Mouse (Mus musculus): Measurements from ENCODE around the gene Rab5if. TPM values are rescaled to one million over a fixed set of nuclear protein-coding genes. Genes with fewer than 3 reads are reported as not detected.
"Not testable (repeated sequence)": the region's sequence is repeated elsewhere in the genome, so short reads cannot be mapped to it uniquely, and the experiment has no call there.

Rab5if gene
- polyA plus RNA-seq (2014; fragmentation: Nextera tagmentation; extraction: Ambion mirVana) = 194 and 210 TPM in 2 replicates

DNA sequence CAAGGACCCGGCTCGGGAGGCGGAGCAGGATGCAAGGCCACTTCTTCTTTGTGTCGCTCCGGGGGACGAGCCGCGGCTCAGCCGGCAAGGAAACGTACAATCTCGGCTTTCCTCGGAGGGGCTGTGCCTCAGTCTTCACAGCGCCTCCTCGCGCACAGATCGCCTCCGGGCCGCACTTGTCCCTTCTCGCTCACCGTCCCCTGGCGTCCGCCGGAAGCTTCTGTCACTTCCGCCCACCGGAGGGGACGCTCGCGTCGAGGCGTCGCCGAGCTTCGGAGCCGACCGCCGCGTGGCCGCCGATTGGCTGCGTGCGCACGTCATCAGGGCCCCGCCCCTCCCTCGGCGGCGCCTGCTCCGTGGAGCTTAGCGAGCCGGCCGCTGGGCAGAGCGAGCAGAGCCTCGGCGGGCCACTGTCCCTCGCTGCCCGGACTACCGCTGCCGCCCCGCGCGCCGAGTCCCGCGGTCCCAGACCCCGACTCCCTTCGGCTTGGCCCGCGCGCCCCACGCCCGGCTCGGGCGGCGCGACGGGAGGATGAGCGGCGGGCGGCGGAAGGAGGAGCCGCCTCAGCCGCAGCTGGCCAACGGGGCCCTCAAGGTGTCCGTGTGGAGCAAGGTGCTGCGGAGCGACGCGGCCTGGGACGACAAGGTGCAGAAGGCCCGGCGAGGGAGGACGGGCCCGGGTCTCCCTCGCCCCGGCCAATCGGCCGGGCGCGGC, at the start of gene Rab5if:
Rab5if (plus strand) TSS at position 357 of the 715 bp plus-strand sequence.
- ATAC-seq (ENCODE audit: insufficient read depth) (peak; percentile 96), DNase-seq (peak; percentile 99)
- peaks cover 41% of the 10 kb centered on the region for H3K36me3 ChIP-seq (ENCODE audit: insufficient read depth)
- peak within 1 kb of the TSS; percentile 84 for H3K4me2 ChIP-seq
- peak within 1 kb of the TSS; percentile 96 for H3K9ac ChIP-seq
- H3K4me1 ChIP-seq (ENCODE audit: insufficient read depth) = peaks cover 6% of the 10 kb centered on the region; the same call in 1 of the 2 replicates
- TF ChIP-seq CTCF (IDR thresholded peaks at IDR 0.05; ENCODE audit: low read depth) = peak; percentile 77
- no peaks in the 10 kb centered on the region for H3K27me3 ChIP-seq (ENCODE audit: insufficient read depth, low read length)
- H3K4me3 ChIP-seq (ENCODE audit: low read depth, low read length) = peak within 1 kb of the TSS; percentile 100
- H3K27ac ChIP-seq (ENCODE audit: low read depth) = peak within 1 kb of the TSS; percentile 97
- H3K9me3 ChIP-seq (ENCODE audit: low read depth, low read length) = no peaks in the 10 kb centered on the region
- WGBS = under 1% methylated on average over 94 of the region's 98 CpGs

DNA sequence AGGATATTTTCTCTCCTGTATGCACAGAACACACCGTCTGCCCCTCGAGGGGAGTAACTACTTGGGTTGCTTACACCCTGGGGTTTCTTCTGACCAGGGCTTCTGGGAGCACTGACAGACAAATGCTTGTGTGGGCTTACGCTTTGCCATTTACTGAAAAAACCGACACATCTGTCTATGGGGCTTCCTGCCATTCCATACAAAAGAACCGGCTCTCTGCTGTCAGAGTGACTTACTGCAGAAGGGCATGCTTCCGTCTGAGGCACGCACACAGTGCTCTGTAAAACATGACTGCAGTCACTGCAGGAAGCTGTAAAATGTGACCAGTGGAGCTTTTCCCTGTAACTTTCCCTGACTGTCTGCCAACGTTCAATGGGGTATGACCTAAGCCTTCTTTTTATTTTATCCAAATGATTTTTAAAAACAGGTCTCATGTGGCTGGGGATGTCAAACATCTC, 48.6 kb upstream of the Rab5if start:
- DNase-seq (peak; percentile 69), ATAC-seq (ENCODE audit: insufficient read depth) (no peak)
- Histone ChIP-seq H3K27ac (ENCODE audit: low read depth) (peak overlapping the region; percentile 89), H3K4me3 (ENCODE audit: low read depth, low read length) (no peak overlapping the region), H3K9me3 (ENCODE audit: low read depth, low read length) (no peaks in the 10 kb centered on the region), H3K4me2 (peak overlapping the region; percentile 7; the same call in 1 of the 2 replicates), H3K9ac (no peak overlapping the region), H3K36me3 (ENCODE audit: insufficient read depth) (no peaks in the 10 kb centered on the region), H3K4me1 (ENCODE audit: insufficient read depth) (peaks cover 11% of the 10 kb centered on the region), H3K27me3 (ENCODE audit: insufficient read depth, low read length) (no peaks in the 10 kb centered on the region)
- 7% methylated on average over 8 of the region's 8 CpGs for WGBS
- TF ChIP-seq CTCF (IDR thresholded peaks at IDR 0.05; ENCODE audit: low read depth) = no peak

DNA sequence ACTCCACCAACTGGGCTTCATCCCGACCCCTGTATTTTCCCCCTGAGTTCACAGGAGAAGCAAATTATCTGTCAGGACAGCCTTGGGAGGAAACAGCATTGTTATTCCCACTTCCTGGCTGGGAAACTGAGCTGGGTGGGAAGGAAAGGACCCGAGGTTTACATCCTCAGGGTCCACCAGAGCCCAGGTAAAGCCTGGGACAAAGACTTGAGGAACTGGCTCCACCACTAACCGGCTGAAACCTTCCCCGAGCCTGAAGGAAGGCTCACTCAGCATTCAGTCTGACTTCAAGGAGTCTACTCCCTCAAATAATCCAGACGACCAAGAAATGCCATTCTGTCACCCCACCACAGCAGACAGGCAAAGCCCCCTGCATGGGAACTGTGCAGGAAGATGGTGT, 48.0 kb upstream of the Rab5if start:
- peak overlapping the region; percentile 7; the same call in 1 of the 2 replicates for H3K4me2 ChIP-seq
- H3K9me3 ChIP-seq (ENCODE audit: low read depth, low read length) = no peaks in the 10 kb centered on the region
- ATAC-seq (ENCODE audit: insufficient read depth) (no peak), DNase-seq (peak; percentile 39)
- H3K4me3 ChIP-seq (ENCODE audit: low read depth, low read length) = no peak overlapping the region
- no peaks in the 10 kb centered on the region for H3K27me3 ChIP-seq (ENCODE audit: insufficient read depth, low read length)
- no peak for TF ChIP-seq CTCF (IDR thresholded peaks at IDR 0.05; ENCODE audit: low read depth)
- WGBS = 16% methylated on average over 5 of the region's 5 CpGs
- peak overlapping the region; percentile 89 for H3K27ac ChIP-seq (ENCODE audit: low read depth)
- no peak overlapping the region for H3K9ac ChIP-seq
- no peaks in the 10 kb centered on the region for H3K36me3 ChIP-seq (ENCODE audit: insufficient read depth)
- H3K4me1 ChIP-seq (ENCODE audit: insufficient read depth) = peaks cover 11% of the 10 kb centered on the region

DNA sequence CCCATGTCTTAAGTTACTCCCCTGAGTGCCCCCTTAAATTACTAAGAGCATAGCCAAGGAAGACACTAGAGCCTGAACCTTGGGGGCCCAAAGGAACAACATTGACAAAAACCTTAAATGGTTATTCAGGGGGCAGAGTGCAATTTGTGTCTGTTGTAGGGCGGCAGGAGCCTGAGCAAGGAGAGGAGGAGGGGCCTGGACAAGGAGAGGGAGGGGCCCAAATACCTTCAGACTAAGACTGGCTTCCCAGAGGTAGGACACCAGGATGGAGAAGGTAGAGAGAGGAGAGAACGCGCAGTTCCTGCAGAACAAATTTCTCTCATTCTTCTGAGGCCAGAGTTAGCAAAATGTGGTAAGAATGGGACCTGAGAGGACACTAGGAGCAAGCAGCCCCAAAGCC, 47.5 kb upstream of the Rab5if start:
- no peak overlapping the region for H3K9ac ChIP-seq
- DNase-seq = peak; percentile 20
- ATAC-seq (ENCODE audit: insufficient read depth) = 0 out of 2 replicates have a peak, but pooled peaks have one; percentile 53
- H3K4me1 ChIP-seq (ENCODE audit: insufficient read depth) = peaks cover 11% of the 10 kb centered on the region
- 47% methylated on average over 3 of the region's 3 CpGs for WGBS
- H3K27me3 ChIP-seq (ENCODE audit: insufficient read depth, low read length) = no peaks in the 10 kb centered on the region
- H3K27ac ChIP-seq (ENCODE audit: low read depth) = peak overlapping the region; percentile 89
- no peaks in the 10 kb centered on the region for H3K9me3 ChIP-seq (ENCODE audit: low read depth, low read length)
- no peak for TF ChIP-seq CTCF (IDR thresholded peaks at IDR 0.05; ENCODE audit: low read depth)
- H3K4me3 ChIP-seq (ENCODE audit: low read depth, low read length) = no peak overlapping the region
- no peaks in the 10 kb centered on the region for H3K36me3 ChIP-seq (ENCODE audit: insufficient read depth)
- H3K4me2 ChIP-seq = peak overlapping the region; percentile 32

DNA sequence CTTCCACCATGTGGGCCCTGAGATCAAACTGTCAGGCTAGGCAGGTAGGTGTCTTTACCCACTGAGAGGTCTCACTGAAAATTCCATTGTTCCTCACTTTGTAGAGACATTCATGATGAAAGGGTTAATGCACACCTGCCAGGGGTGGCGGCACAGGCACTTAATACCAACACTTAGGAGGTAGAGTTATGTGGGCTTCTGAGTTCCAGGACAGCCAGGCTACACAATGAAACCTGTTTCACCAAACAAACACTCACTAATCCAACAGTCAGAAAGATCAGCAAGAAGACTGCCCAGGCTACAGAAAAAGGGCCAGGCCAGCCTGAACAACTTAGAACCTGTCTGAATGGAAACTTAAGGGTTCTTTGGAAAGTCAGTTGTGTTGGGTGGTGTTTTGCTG, 46.8 kb upstream of the Rab5if start:
- DNase-seq = peak; percentile 38
- ATAC-seq (ENCODE audit: insufficient read depth) = 0 out of 2 replicates have a peak, but pooled peaks have one; percentile 53
- Histone ChIP-seq H3K4me3 (ENCODE audit: low read depth, low read length) (no peak overlapping the region), H3K4me2 (peak overlapping the region; percentile 32; the same call in 1 of the 2 replicates), H3K27ac (ENCODE audit: low read depth) (peak overlapping the region; percentile 89), H3K9me3 (ENCODE audit: low read depth, low read length) (no peaks in the 10 kb centered on the region), H3K4me1 (ENCODE audit: insufficient read depth) (peaks cover 11% of the 10 kb centered on the region), H3K9ac (no peak overlapping the region; the same call in 1 of the 2 replicates), H3K27me3 (ENCODE audit: insufficient read depth, low read length) (no peaks in the 10 kb centered on the region), H3K36me3 (ENCODE audit: insufficient read depth) (no peaks in the 10 kb centered on the region)
- WGBS = 42% methylated on average over 1 of the region's 1 CpGs
- no peak for TF ChIP-seq CTCF (IDR thresholded peaks at IDR 0.05; ENCODE audit: low read depth)

DNA sequence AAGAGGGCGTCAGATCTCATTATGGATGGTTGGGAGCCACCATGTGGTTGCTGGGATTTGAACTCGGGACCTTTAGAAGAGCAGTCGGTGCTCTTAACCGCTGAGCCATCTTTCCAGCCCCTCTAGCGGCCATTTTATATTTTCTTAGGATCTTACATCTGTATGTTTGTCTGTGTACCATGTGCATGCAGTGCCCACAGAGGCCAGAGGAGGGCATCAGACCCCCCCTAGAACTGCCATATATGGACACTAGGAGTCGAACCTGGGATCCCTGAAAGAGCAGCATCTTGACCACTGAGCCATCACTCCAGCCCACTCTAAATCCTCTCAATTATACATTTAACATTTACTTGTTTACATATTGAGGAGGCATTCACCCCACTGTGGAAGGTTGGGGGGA, 37.8 kb upstream of the Rab5if start:
- not testable (repeated sequence) for H3K9ac ChIP-seq; H3K9me3 ChIP-seq (ENCODE audit: low read depth, low read length); H3K27ac ChIP-seq (ENCODE audit: low read depth); H3K27me3 ChIP-seq (ENCODE audit: insufficient read depth, low read length); H3K4me2 ChIP-seq; H3K4me3 ChIP-seq (ENCODE audit: low read depth, low read length); H3K4me1 ChIP-seq (ENCODE audit: insufficient read depth); DNase-seq; ATAC-seq (ENCODE audit: insufficient read depth)
- 87% methylated on average over 6 of the region's 6 CpGs for WGBS
- H3K36me3 ChIP-seq (ENCODE audit: insufficient read depth) = 0 out of 2 replicates have a peak, but pooled peaks cover 10% of the 10 kb centered on the region
- peak; percentile 7; the same call in 1 of the 2 replicates for TF ChIP-seq CTCF (IDR thresholded peaks at IDR 0.05; ENCODE audit: low read depth)

DNA sequence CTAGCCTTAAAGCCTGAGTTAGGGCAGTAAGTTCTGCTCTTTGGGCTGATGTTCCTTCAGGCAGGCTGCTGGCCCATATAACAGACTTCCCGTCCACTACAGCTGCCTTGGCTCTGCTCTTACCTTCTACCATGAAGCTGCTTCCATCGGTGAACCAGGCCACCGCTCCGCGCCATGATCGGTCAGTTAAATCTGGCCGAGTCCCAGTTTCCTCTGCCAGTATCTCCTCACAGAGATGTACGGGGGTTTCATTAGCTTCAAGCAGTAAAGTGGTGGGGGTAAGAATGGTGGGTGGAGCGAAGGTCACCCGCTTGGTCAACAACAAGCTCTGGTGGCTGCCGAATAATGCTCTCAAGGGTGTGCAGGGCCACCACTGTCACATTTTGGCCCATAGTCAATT, 28.6 kb upstream of the Rab5if start:
- DNase-seq = no peak
- no peak overlapping the region for H3K4me3 ChIP-seq (ENCODE audit: low read depth, low read length)
- H3K9ac ChIP-seq = no peak overlapping the region
- peaks cover 73% of the 10 kb centered on the region for H3K36me3 ChIP-seq (ENCODE audit: insufficient read depth)
- 94% methylated on average over 11 of the region's 11 CpGs for WGBS
- peaks cover 5% of the 10 kb centered on the region; the same call in 1 of the 2 replicates for H3K4me1 ChIP-seq (ENCODE audit: insufficient read depth)
- no peaks in the 10 kb centered on the region for H3K27me3 ChIP-seq (ENCODE audit: insufficient read depth, low read length)
- no peak overlapping the region for H3K4me2 ChIP-seq
- TF ChIP-seq CTCF (IDR thresholded peaks at IDR 0.05; ENCODE audit: low read depth) = no peak
- no peak overlapping the region for H3K27ac ChIP-seq (ENCODE audit: low read depth)
- ATAC-seq (ENCODE audit: insufficient read depth) = no peak
- peaks cover 15% of the 10 kb centered on the region; the same call in 1 of the 2 replicates for H3K9me3 ChIP-seq (ENCODE audit: low read depth, low read length)

Measured in lung, embryonic 14.5 days (tissue).